Mouse (Mus musculus) hindbrain, embryonic 14.5 days (tissue): ENCODE results near the gene Panx1. TPM values are rescaled to one million over a fixed set of nuclear protein-coding genes. Genes with fewer than 3 reads are reported as not detected.
A peak's percentile ranks its signal among the peaks of the same experiment; 100 is the strongest.

Source experiments
- ATAC-seq: fragments of 200-750 bp; cut with Nextera tagmentation; 2 replicates; pipeline ENCODE4 v1.8.0; 2017; ENCODE audit warnings: moderate number of reproducible peaks, mild to moderate bottlenecking, moderate TSS enrichment, moderate library complexity; ENCODE audit not compliant: low FRiP score
- DNase-seq: peaks from one replicate; pipeline ENCODE4 v3.0.0-alpha.2; 2015; ENCODE audit warnings: low spot score
- H3K27ac ChIP-seq: fragments of 300-500 bp; sonication (generic); 2 replicates; pipeline ENCODE4 v1.5.1; 2014; ENCODE audit warnings: mild to moderate bottlenecking, moderate library complexity
- H3K27me3 ChIP-seq: fragments of 300-500 bp; sonication (generic); 2 replicates; pipeline ENCODE4 v1.6.1; 2014; ENCODE audit warnings: mild to moderate bottlenecking, low read length, mixed read lengths; ENCODE audit not compliant: control insufficient read depth, insufficient read depth
- H3K36me3 ChIP-seq: fragments of 300-500 bp; sonication (generic); replicated peaks from 2 replicates; pipeline ENCODE4 v1.6.1; 2014; ENCODE audit not compliant: control insufficient read depth, insufficient read depth
- H3K4me1 ChIP-seq: fragments of 300-500 bp; sonication (generic); replicated peaks from 2 replicates; pipeline ENCODE4 v1.6.1; 2014; ENCODE audit warnings: antibody characterized with exemption, low read length, mixed read lengths; ENCODE audit not compliant: control insufficient read depth, insufficient read depth
- H3K4me2 ChIP-seq: fragments of 300-500 bp; sonication (generic); replicated peaks from 2 replicates; pipeline ENCODE4 v1.6.1; 2014; ENCODE audit warnings: mild to moderate bottlenecking, moderate library complexity
- H3K4me3 ChIP-seq: fragments of 300-500 bp; sonication (generic); replicated peaks from 2 replicates; pipeline ENCODE4 v1.5.1; 2014; ENCODE audit warnings: mild to moderate bottlenecking, low read length
- H3K9ac ChIP-seq: fragments of 300-500 bp; sonication (generic); 2 replicates; pipeline ENCODE4 v1.6.1; 2014
- H3K9me3 ChIP-seq: fragments of 300-500 bp; sonication (generic); 2 replicates; pipeline ENCODE4 v1.6.1; 2016; ENCODE audit warnings: low read length; ENCODE audit not compliant: control insufficient read depth
- WGBS: fragments of 180-500 bp; shearing (Covaris S2); extraction: QIAGEN DNeasy Blood & Tissue Kit; methylation state at CpG from one replicate; pipeline ENCODE4 v1.1.7; 2014; 5-methylcytosine and 5-hydroxymethylcytosine counted together
- polyA plus RNA-seq: library from polyadenylated mRNA; unstranded; fragments of >200 nt; fragmentation: Nextera tagmentation; extraction: Ambion mirVana; gene quantifications from 2 replicates; pipeline ENCODE4 v1.2.1, GENCODE M21; 2014

Panx1 gene
- 197 and 225 TPM in 2 replicates for polyA plus RNA-seq

DNA sequence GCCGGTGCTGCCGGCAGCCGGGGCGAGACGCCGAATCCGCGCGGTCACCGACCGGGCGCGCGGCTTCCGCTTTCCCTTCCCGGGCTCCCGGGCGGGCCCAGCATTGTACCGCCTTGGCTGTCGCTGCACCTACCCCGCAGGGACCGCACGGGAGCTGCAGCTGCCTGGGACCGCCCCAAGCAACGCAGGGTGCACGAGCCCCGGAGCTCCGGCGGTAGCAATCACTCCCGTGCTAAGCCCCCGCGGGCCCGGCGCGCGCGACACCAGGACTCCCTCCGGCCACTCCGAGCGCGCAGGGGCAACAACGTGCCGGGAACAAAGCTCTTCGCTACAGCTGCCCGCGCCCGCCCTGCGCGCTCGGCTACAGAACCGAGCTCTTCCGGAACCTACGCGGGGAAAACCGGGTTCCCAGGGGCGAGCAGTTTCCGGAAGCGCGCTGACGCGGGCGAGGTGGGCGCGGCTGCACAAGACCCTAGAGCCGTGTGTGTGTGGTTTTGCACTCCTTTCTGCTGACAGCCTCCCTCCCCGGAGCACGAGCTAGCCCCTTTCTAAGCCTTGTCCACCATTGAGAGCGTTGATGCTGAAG, at the start of gene Panx1:
TSS of gene Panx1 (minus strand) at position 395 of the 586 bp plus-strand sequence.
- peak within 1 kb of the TSS; percentile 87 for H3K4me3 ChIP-seq
- no peaks in the 10 kb centered on the region for H3K27me3 ChIP-seq
- DNase-seq = peak; percentile 87
- H3K27ac ChIP-seq = peak within 1 kb of the TSS; percentile 97
- no peaks in the 10 kb centered on the region for H3K9me3 ChIP-seq
- no peaks in the 10 kb centered on the region for H3K36me3 ChIP-seq
- peak within 1 kb of the TSS; percentile 54 for H3K4me2 ChIP-seq
- WGBS = under 1% methylated on average over 64 of the region's 68 CpGs
- ATAC-seq = peak; percentile 94
- peaks cover 25% of the 10 kb centered on the region for H3K4me1 ChIP-seq
- peak within 1 kb of the TSS; percentile 98 for H3K9ac ChIP-seq

DNA sequence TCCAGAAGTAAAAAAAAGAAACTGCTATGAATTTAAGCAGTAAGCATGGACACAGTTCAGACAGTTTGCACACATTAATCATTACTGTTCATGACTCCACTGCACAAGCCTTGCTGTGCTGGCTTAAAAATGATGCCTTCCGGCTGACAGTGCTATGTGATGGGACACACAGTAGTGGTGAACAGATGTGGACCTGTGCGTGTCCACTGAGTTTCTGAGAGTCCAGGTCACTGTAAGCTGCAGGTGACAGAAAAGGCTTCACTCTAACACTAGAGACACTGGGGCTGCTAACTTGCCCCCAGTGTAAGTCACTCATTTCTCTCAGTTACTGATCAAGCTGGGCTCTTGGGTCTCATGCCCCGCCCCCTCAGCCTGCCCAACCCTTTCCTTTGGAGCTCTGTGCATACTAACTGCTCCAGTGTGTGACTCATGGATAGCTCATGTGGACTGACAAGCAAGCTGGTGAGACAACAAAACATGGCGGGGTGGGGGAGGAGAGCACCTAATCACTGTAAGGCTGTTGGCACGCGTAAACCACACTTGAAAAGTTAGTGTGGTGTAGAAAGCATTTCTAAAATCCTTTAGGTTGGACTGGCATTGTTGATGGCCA, 23.5 kb upstream of the Panx1 start:
- Histone ChIP-seq H3K27me3 (no peaks in the 10 kb centered on the region), H3K9ac (no peak overlapping the region), H3K27ac (no peak overlapping the region), H3K4me2 (no peak overlapping the region), H3K4me3 (no peak overlapping the region), H3K36me3 (no peaks in the 10 kb centered on the region), H3K9me3 (no peaks in the 10 kb centered on the region), H3K4me1 (no peaks in the 10 kb centered on the region)
- ATAC-seq (no peak), DNase-seq (no peak)
- WGBS = 84% methylated on average over 6 of the region's 6 CpGs

DNA sequence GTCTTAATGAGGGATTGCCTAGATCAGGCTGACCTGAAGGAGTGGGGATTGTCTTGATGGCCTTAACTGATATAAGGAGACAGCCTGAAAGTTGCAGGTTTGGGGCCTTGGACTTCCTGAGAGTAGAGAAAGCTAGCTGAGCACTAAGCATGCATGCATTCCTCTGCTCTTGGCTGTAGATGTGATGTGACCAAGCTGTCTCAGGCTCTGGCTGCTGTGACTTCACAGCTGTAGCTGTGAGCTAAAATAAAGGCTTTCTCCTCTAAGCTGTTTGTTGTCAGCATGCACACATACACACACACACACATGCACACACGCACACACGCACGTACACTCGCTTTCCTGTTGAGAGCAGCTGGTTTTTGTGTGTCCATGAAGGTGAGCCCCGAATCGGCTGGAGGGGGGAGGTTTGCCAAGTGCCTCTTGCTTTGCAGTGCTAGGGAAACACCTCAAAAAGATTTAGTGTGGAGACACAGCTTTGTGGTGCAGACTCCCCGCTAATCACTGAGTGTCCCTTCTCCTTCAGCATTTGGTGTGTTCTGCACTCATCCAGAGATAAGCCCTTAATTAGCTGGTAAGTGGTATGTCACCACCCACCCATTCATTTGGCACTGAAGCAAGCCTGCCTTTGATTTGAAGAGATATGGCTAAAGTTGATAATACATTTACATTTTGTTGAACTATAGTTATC, 22.9 kb upstream of the Panx1 start:
- 92% methylated on average over 7 of the region's 7 CpGs for WGBS

DNA sequence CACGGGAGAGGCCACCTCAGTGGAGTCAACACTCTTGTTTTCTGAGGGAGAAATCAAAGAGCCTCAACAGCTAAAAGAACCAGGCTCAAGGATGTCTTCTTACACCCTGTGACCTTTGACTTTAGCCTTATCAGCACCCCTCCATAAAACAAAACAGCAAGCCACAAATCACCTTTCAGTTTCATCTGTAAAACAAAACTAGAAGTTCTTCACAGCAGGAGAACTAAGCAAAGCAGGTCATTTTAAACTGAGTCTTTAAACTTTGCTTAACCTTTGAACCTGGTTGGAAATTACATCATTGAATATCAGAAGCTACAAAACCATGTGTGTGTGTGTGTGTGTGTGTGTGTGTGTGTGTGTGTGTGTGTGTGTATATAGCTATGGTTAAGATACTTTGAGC, 18.9 kb upstream of the Panx1 start:
- no peak overlapping the region for H3K4me3 ChIP-seq
- ATAC-seq = no peak
- H3K4me1 ChIP-seq = no peaks in the 10 kb centered on the region
- no peaks in the 10 kb centered on the region for H3K27me3 ChIP-seq
- no peak overlapping the region for H3K4me2 ChIP-seq
- 13% methylated on average over 1 of the region's 1 CpGs for WGBS
- no peaks in the 10 kb centered on the region for H3K36me3 ChIP-seq
- no peak for DNase-seq
- H3K9ac ChIP-seq = no peak overlapping the region
- H3K9me3 ChIP-seq = no peaks in the 10 kb centered on the region
- no peak overlapping the region for H3K27ac ChIP-seq

More for the DNA sequence above, 22.9 kb upstream of the Panx1 start:
- no peak overlapping the region for H3K9ac ChIP-seq
- no peak overlapping the region for H3K4me3 ChIP-seq
- H3K36me3 ChIP-seq = no peaks in the 10 kb centered on the region
- H3K9me3 ChIP-seq = no peaks in the 10 kb centered on the region
- H3K4me1 ChIP-seq = no peaks in the 10 kb centered on the region
- no peak overlapping the region for H3K4me2 ChIP-seq
- DNase-seq = no peak
- H3K27ac ChIP-seq = no peak overlapping the region
- no peak for ATAC-seq
- H3K27me3 ChIP-seq = no peaks in the 10 kb centered on the region

DNA sequence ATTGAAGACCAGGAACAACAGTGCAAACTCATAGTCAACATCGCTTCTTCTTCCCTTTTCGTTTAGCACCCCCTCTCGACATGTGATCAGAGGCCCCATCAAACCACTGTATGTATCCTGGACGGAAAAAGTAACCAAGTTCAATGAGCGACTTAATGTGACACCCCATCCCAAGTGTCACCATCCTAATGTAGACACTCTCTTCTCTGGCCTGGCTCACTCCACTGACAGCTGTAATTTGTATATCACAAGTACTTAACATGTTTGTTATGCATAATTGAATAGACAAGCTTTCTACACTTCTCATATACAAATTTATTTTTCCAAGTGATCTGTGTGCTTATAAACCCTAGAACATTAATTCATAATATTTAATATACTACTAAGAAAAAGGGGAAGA, 15.6 kb upstream of the Panx1 start:
- H3K27me3 ChIP-seq = no peaks in the 10 kb centered on the region
- no peak for ATAC-seq
- no peak overlapping the region for H3K4me3 ChIP-seq
- no peak overlapping the region for H3K27ac ChIP-seq
- H3K4me1 ChIP-seq = no peaks in the 10 kb centered on the region
- H3K4me2 ChIP-seq = no peak overlapping the region
- no peaks in the 10 kb centered on the region for H3K9me3 ChIP-seq
- no peaks in the 10 kb centered on the region for H3K36me3 ChIP-seq
- no peak for DNase-seq
- 90% methylated on average over 5 of the region's 5 CpGs for WGBS
- no peak overlapping the region for H3K9ac ChIP-seq

DNA sequence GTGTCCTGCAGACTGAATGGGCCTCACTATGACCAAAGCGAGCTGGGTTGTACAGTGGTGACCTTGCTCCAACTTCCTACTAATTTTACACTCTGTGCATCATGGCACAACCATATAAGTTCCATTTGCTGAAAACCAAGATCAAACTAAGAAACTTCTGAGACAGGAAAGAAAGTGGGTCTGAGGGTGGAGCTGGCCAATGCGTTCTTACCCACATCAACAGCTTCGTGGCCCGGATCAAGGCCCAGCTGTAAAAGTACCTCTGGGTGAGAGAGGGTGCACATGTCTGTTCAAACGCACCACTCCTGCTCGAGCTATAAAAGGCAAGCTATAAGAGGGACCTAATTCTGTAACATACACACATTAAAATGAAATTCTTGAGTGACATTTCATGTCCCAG, 14.7 kb upstream of the Panx1 start:
- no peak overlapping the region for H3K4me2 ChIP-seq
- no peaks in the 10 kb centered on the region for H3K4me1 ChIP-seq
- no peaks in the 10 kb centered on the region for H3K27me3 ChIP-seq
- WGBS = 88% methylated on average over 6 of the region's 6 CpGs
- ATAC-seq (no peak), DNase-seq (no peak)
- no peak overlapping the region for H3K9ac ChIP-seq
- H3K9me3 ChIP-seq = no peaks in the 10 kb centered on the region
- H3K4me3 ChIP-seq = no peak overlapping the region
- H3K27ac ChIP-seq = no peak overlapping the region
- no peaks in the 10 kb centered on the region for H3K36me3 ChIP-seq

DNA sequence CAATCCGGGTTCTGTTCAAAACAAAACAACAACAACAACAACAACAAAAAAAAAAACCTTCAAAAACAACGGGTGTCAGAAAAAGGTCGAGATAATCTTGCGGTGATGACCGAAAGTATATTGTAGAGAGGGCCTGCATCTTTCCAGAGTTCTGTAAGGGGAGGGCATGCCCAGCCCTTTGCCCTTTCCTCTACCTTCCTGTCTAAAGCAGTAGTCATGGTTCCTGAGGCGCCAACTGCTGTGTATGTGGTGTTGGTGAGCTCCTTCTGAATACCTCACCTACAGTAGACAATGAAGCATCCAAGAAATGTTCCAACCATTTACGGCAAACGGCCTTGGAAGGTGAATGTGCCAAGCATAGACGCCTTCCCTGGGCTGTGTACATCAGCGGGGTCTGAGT, 462 bp upstream of the Panx1 start:
- Histone ChIP-seq H3K9me3 (no peaks in the 10 kb centered on the region), H3K4me3 (peak overlapping the region; percentile 87), H3K9ac (peak overlapping the region; percentile 98), H3K27ac (peak overlapping the region; percentile 97), H3K4me2 (peak overlapping the region; percentile 54), H3K36me3 (no peaks in the 10 kb centered on the region), H3K27me3 (no peaks in the 10 kb centered on the region), H3K4me1 (peaks cover 25% of the 10 kb centered on the region)
- ATAC-seq (peak; percentile 18; the same call in 1 of the 2 replicates), DNase-seq (peak; percentile 32)
- WGBS = 40% methylated on average over 10 of the region's 10 CpGs

DNA sequence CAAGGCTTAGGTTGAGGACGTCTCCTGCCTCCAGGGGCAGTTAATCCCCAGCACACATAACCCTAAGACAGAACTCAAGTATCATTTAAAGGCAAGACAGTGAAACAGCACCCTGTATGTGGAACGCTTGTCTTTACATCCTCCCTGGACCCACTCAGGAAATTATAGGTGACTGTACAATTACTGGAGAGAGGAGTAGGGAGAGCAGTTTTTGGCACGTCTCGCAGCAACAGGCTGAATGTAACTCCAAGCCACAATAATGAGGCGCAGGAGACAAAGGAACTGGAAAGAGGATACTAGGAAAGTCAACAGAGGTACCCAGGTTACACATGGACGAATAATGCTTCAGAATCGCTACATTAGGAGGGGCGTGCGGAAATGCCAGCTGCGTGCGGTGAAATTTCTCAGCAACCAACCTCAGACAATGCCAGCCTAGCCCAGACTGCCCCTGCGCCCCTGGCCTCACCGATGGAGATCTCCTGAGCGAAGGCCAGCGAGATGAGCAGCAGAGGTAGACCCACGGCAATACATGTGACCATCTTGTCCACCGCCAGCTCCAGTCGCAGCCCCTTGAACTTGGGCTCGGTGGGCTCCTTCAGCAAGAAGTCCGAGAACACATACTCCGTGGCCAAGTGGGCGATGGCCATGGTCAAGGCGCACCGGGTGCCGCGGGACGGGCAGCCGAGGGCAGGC, 741 bp downstream of the Panx1 start:
- Histone ChIP-seq H3K4me1 (peaks cover 25% of the 10 kb centered on the region), H3K36me3 (no peaks in the 10 kb centered on the region), H3K4me2 (peak overlapping the region; percentile 54), H3K27me3 (no peaks in the 10 kb centered on the region), H3K4me3 (peak overlapping the region; percentile 87), H3K9ac (peak overlapping the region; percentile 98), H3K9me3 (no peaks in the 10 kb centered on the region), H3K27ac (peak overlapping the region; percentile 97)
- under 1% methylated on average over 28 of the region's 28 CpGs for WGBS
- DNase-seq = peak; percentile 44
- ATAC-seq = peak; percentile 35

DNA sequence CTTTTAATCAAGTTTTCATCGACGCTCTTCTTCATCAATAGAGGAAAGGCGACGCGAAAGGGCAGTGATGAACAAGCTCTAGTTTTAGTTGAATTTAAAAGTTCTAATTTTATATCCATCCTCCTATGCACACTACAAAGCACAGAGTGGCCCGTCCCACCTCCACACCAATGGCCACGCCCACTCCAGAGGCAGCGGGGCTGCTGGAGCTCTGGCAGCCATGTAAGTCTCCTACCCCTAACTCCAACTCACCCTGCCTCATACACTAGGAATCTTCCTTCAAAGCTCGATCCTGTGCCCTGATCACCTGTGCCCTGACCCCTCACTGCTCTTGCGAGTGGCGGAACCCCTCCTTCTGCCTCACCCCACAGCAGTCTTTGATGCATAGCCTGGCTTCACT, 3.7 kb downstream of the Panx1 start:
- H3K4me1 ChIP-seq = peaks cover 30% of the 10 kb centered on the region

More for the DNA sequence above, 3.7 kb downstream of the Panx1 start:
- 92% methylated on average over 11 of the region's 11 CpGs for WGBS
- no peak overlapping the region for H3K27ac ChIP-seq
- DNase-seq (no peak), ATAC-seq (no peak)
- no peak overlapping the region for H3K4me2 ChIP-seq
- no peaks in the 10 kb centered on the region for H3K27me3 ChIP-seq
- no peak overlapping the region for H3K9ac ChIP-seq
- no peak overlapping the region for H3K4me3 ChIP-seq
- H3K36me3 ChIP-seq = no peaks in the 10 kb centered on the region
- no peaks in the 10 kb centered on the region for H3K9me3 ChIP-seq
